Mouse (Mus musculus): ENCODE data around the gene BC049762. TPM values are rescaled to one million over a fixed set of nuclear protein-coding genes. Genes with fewer than 3 reads are reported as not detected.

The BC049762 gene
- polyA plus RNA-seq, 1 experiment from 2014 or later, result 0.53 TPM

- H3K36me3 ChIP-seq (ENCODE audit: insufficient read depth), result no peaks in the 10 kb centered on the region
- no peaks in the 10 kb centered on the region for H3K9me3 ChIP-seq (ENCODE audit: low read depth, low read length)
- DNase-seq (no peak), ATAC-seq (ENCODE audit: insufficient read depth) (no peak)
- no peaks in the 10 kb centered on the region for H3K27me3 ChIP-seq (ENCODE audit: insufficient read depth, low read length)
- H3K4me2 ChIP-seq, result no peak overlapping the region
- H3K4me1 ChIP-seq (ENCODE audit: insufficient read depth), result no peaks in the 10 kb centered on the region
- no peak overlapping the region for H3K9ac ChIP-seq
- H3K4me3 ChIP-seq (ENCODE audit: low read depth, low read length), result no peak overlapping the region
- no peak overlapping the region for H3K27ac ChIP-seq (ENCODE audit: low read depth)
- WGBS, result 75% methylated on average over 12 of the region's 12 CpGs
- TF ChIP-seq CTCF (IDR thresholded peaks at IDR 0.05; ENCODE audit: low read depth), result no peak
Measured at GRCm38 (mm10) chr11:51219396-51219980, 43.4 kb downstream of the BC049762 start.

GRCm38 (mm10) chr11:51214021-51214420 lies 48.8 kb downstream of the BC049762 start:
- Histone ChIP-seq H3K4me3 (ENCODE audit: low read depth, low read length) (no peak overlapping the region), H3K9me3 (ENCODE audit: low read depth, low read length) (no peaks in the 10 kb centered on the region), H3K27ac (ENCODE audit: low read depth) (no peak overlapping the region), H3K36me3 (ENCODE audit: insufficient read depth) (no peaks in the 10 kb centered on the region), H3K9ac (no peak overlapping the region), H3K4me1 (ENCODE audit: insufficient read depth) (no peaks in the 10 kb centered on the region), H3K4me2 (no peak overlapping the region), H3K27me3 (ENCODE audit: insufficient read depth, low read length) (no peaks in the 10 kb centered on the region)
- 0 out of 2 replicates have a peak, but pooled peaks have one; percentile 15 for TF ChIP-seq CTCF (IDR thresholded peaks at IDR 0.05; ENCODE audit: low read depth)
- DNase-seq (no peak), ATAC-seq (ENCODE audit: insufficient read depth) (no peak)
- WGBS, result 86% methylated on average over 7 of the region's 7 CpGs

- no peaks in the 10 kb centered on the region for H3K36me3 ChIP-seq (ENCODE audit: insufficient read depth)
- H3K4me3 ChIP-seq (ENCODE audit: low read depth, low read length), result no peak overlapping the region
- TF ChIP-seq CTCF (IDR thresholded peaks at IDR 0.05; ENCODE audit: low read depth), result no peak
- WGBS, result 83% methylated on average over 5 of the region's 5 CpGs
- no peak overlapping the region for H3K4me2 ChIP-seq
- H3K9ac ChIP-seq, result no peak overlapping the region
- H3K4me1 ChIP-seq (ENCODE audit: insufficient read depth), result no peaks in the 10 kb centered on the region
- DNase-seq, result no peak
- H3K27me3 ChIP-seq (ENCODE audit: insufficient read depth, low read length), result no peaks in the 10 kb centered on the region
- no peaks in the 10 kb centered on the region for H3K9me3 ChIP-seq (ENCODE audit: low read depth, low read length)
- ATAC-seq (ENCODE audit: insufficient read depth), result no peak
- no peak overlapping the region for H3K27ac ChIP-seq (ENCODE audit: low read depth)
Measured at GRCm38 (mm10) chr11:51211426-51211825, 51.4 kb downstream of the BC049762 start.

GRCm38 (mm10) chr11:51207758-51208157 lies 55.1 kb downstream of the BC049762 start:
- Histone ChIP-seq H3K36me3 (ENCODE audit: insufficient read depth) (no peaks in the 10 kb centered on the region), H3K4me3 (ENCODE audit: low read depth, low read length) (no peak overlapping the region), H3K27ac (ENCODE audit: low read depth) (no peak overlapping the region), H3K9ac (no peak overlapping the region), H3K9me3 (ENCODE audit: low read depth, low read length) (no peaks in the 10 kb centered on the region), H3K4me2 (no peak overlapping the region), H3K27me3 (ENCODE audit: insufficient read depth, low read length) (no peaks in the 10 kb centered on the region), H3K4me1 (ENCODE audit: insufficient read depth) (no peaks in the 10 kb centered on the region)
- no peak for DNase-seq
- 73% methylated on average over 3 of the region's 3 CpGs for WGBS
- TF ChIP-seq CTCF (IDR thresholded peaks at IDR 0.05; ENCODE audit: low read depth), result no peak
- no peak for ATAC-seq (ENCODE audit: insufficient read depth)

Other genes with a start within 250 kb of the BC049762 start
- not detected in 2 replicates for gene Olfr54, start 248.8 kb downstream of the BC049762 start, polyA plus RNA-seq (2014; fragmentation: Nextera tagmentation; extraction: Ambion mirVana)
- gene Olfr1375, start 214.9 kb downstream of the BC049762 start, polyA plus RNA-seq (2014; fragmentation: Nextera tagmentation; extraction: Ambion mirVana), result not detected in 2 replicates
- 7.8 and 8.4 TPM in 2 replicates for gene Zfp354a, start 203.8 kb downstream of the BC049762 start, polyA plus RNA-seq (2014; fragmentation: Nextera tagmentation; extraction: Ambion mirVana)
- gene Gm12569, start 42.6 kb downstream of the BC049762 start, polyA plus RNA-seq (2014; fragmentation: Nextera tagmentation; extraction: Ambion mirVana), result not detected in 2 replicates
- 106 and 115 TPM in 2 replicates for gene Clk4, start 1.3 kb downstream of the BC049762 start, polyA plus RNA-seq (2014; fragmentation: Nextera tagmentation; extraction: Ambion mirVana)
- gene Col23a1, start 26.9 kb upstream of the BC049762 start, polyA plus RNA-seq (2014; fragmentation: Nextera tagmentation; extraction: Ambion mirVana), result 27.6 and 29.4 TPM in 2 replicates

All from lung, embryonic 14.5 days (tissue).